Mouse (Mus musculus): ENCODE results near the gene BC067074. TPM values are rescaled to one million over a fixed set of nuclear protein-coding genes. Genes with fewer than 3 reads are reported as not detected.

Gene BC067074
- polyA plus RNA-seq, 1 experiment from 2014 or later = 5.9 TPM

Other genes starting within 250 kb of the BC067074 start
- gene Gpx8, start 246.7 kb upstream of the BC067074 start, polyA plus RNA-seq (2015; fragmentation: Nextera tagmentation; extraction: Ambion mirVana) = 169 and 172 TPM in 2 replicates
- 5.6 and 17.4 TPM in 2 replicates for gene Gzma, start 192.2 kb upstream of the BC067074 start, polyA plus RNA-seq (2015; fragmentation: Nextera tagmentation; extraction: Ambion mirVana)
- 1.6 and 2.1 TPM in 2 replicates for gene Esm1, start 83.5 kb upstream of the BC067074 start, polyA plus RNA-seq (2015; fragmentation: Nextera tagmentation; extraction: Ambion mirVana)
- not detected in 2 replicates for gene Gzmk, start 67.3 kb upstream of the BC067074 start, polyA plus RNA-seq (2015; fragmentation: Nextera tagmentation; extraction: Ambion mirVana)

Data from lung, embryonic 16.5 days (tissue).